Mouse (Mus musculus): ENCODE measurements around the gene Arrb1. TPM values are rescaled to one million over a fixed set of nuclear protein-coding genes. Genes with fewer than 3 reads are reported as not detected.
A peak's percentile ranks its signal among the peaks of the same experiment; 100 is the strongest.

Gene Arrb1
- polyA plus RNA-seq, 1 experiment from 2014 or later: 7.8 TPM

- Histone ChIP-seq H3K36me3 (ENCODE audit: insufficient read depth) (no peaks in the 10 kb centered on the region), H3K4me2 (no peak overlapping the region), H3K4me3 (ENCODE audit: low read depth, low read length) (no peak overlapping the region), H3K4me1 (ENCODE audit: insufficient read depth) (no peaks in the 10 kb centered on the region), H3K27ac (ENCODE audit: low read depth) (0 out of 2 replicates have a peak overlapping the region, but pooled peaks have one; percentile 24), H3K9me3 (ENCODE audit: low read depth, low read length) (no peaks in the 10 kb centered on the region), H3K27me3 (ENCODE audit: insufficient read depth, low read length) (no peaks in the 10 kb centered on the region), H3K9ac (no peak overlapping the region)
- ATAC-seq (ENCODE audit: insufficient read depth) (no peak), DNase-seq (no peak)
- 41% methylated on average over 5 of the region's 5 CpGs for WGBS
- TF ChIP-seq CTCF (IDR thresholded peaks at IDR 0.05; ENCODE audit: low read depth): no peak
Measured at GRCm38 (mm10) chr7:99529410-99529809, 5.9 kb upstream of the Arrb1 start.

DNA sequence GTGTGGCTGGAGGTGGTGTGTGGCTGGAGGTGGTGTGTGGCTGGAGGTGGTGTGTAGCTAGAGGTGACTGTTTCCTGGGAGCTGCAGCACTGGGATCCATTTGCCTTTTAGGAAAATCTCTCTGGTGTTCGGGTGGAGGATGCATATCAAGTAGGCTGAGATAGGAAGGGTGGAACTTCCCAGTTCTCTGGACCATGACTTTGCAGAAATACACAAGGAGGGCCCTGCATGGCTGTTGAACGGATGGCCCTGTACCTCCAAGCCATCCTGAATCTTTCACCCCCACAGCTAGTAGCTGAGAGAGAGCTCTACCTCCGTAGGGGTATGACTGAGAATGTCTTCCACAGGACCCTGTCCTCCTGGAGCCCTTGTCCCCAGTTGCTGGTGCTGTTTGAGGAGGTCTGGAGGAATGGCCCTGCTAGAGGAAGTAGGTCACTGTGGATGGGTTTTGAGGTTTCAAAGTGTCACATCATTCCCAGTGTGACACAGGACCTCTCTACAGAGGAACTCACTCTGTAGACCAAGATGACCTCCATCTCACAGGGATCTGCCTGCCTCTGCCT is 3.8 kb upstream of the Arrb1 start:
- WGBS: 84% methylated on average over 3 of the region's 3 CpGs
- no peak for DNase-seq
- Histone ChIP-seq H3K9ac (no peak overlapping the region), H3K4me3 (ENCODE audit: low read depth, low read length) (no peak overlapping the region), H3K9me3 (ENCODE audit: low read depth, low read length) (no peaks in the 10 kb centered on the region), H3K36me3 (ENCODE audit: insufficient read depth) (no peaks in the 10 kb centered on the region), H3K4me2 (no peak overlapping the region), H3K4me1 (ENCODE audit: insufficient read depth) (peaks cover 7% of the 10 kb centered on the region), H3K27me3 (ENCODE audit: insufficient read depth, low read length) (no peaks in the 10 kb centered on the region), H3K27ac (ENCODE audit: low read depth) (no peak overlapping the region)
- ATAC-seq (ENCODE audit: insufficient read depth): no peak
- TF ChIP-seq CTCF (IDR thresholded peaks at IDR 0.05; ENCODE audit: low read depth): no peak

DNA sequence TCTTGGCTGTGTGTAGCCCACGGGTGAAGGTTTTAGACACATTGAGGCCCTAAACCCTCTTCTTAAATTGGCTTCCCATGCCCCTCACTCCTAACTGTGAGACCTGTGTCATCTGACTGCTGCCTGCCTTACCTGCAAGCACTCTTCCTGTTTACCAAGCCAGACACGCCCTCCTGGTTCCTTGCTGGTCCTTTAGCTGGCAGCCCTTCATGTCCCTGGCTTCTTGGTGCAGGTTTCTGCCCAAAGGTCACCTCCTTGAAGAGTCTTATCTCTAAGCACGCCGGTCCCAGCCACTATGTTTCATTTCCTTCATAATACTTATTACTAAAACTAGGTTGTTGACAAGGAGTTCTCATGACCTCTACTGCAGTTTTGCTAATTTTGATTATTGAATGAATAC is 2.7 kb upstream of the Arrb1 start:
- Histone ChIP-seq H3K4me2 (no peak overlapping the region), H3K4me1 (ENCODE audit: insufficient read depth) (peaks cover 17% of the 10 kb centered on the region), H3K9ac (no peak overlapping the region), H3K27ac (ENCODE audit: low read depth) (no peak overlapping the region), H3K9me3 (ENCODE audit: low read depth, low read length) (no peaks in the 10 kb centered on the region), H3K27me3 (ENCODE audit: insufficient read depth, low read length) (no peaks in the 10 kb centered on the region), H3K36me3 (ENCODE audit: insufficient read depth) (no peaks in the 10 kb centered on the region), H3K4me3 (ENCODE audit: low read depth, low read length) (no peak overlapping the region)
- TF ChIP-seq CTCF (IDR thresholded peaks at IDR 0.05; ENCODE audit: low read depth): no peak
- no peak for ATAC-seq (ENCODE audit: insufficient read depth)
- DNase-seq: no peak
- WGBS: 56% methylated on average over 4 of the region's 4 CpGs

DNA sequence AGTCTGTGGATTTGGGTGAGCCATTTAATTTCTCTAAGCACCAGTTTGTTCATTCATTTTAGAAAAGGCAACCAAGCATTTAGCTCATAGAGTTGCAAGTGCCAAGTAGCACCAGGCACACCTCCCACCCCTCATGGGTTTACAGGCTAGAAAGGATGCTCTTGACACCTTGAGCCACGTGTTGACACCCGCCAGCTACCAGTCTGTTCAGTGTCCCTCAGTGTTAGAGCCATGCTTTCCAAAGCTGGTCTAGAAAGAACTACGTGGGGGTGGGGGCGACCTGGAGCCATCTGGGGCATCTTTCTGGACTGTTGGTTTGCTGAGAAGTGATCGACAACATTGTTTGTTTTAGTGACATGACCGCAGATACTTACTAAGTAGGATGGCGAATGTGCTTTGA is 1.7 kb upstream of the Arrb1 start:
- Histone ChIP-seq H3K36me3 (ENCODE audit: insufficient read depth) (no peaks in the 10 kb centered on the region), H3K4me3 (ENCODE audit: low read depth, low read length) (no peak overlapping the region), H3K4me2 (no peak overlapping the region), H3K9me3 (ENCODE audit: low read depth, low read length) (no peaks in the 10 kb centered on the region), H3K27me3 (ENCODE audit: insufficient read depth, low read length) (no peaks in the 10 kb centered on the region), H3K9ac (no peak overlapping the region), H3K27ac (ENCODE audit: low read depth) (no peak overlapping the region), H3K4me1 (ENCODE audit: insufficient read depth) (peaks cover 23% of the 10 kb centered on the region)
- 63% methylated on average over 7 of the region's 7 CpGs for WGBS
- TF ChIP-seq CTCF (IDR thresholded peaks at IDR 0.05; ENCODE audit: low read depth): no peak
- no peak for DNase-seq
- ATAC-seq (ENCODE audit: insufficient read depth): no peak

DNA sequence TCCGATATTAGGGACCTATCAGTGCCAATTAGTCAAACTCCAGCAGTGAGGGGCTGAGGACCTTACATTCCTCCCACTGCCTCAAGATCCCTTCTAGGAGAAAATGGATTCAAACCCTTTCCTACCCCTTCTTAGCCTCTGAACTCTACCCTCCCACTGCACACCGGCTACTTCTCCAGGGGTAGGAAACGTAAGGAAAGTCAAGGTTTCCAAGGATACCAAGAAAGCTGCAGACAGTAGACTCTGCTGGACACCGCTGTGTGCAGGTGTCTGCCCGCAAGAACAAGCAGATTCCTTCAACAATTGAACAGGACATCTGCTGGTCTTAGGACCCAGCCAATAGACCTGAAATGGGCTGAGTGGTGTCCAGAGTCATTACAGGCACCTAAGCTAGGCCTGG is 765 bp upstream of the Arrb1 start:
- Histone ChIP-seq H3K4me1 (ENCODE audit: insufficient read depth) (peaks cover 28% of the 10 kb centered on the region), H3K9me3 (ENCODE audit: low read depth, low read length) (no peaks in the 10 kb centered on the region), H3K4me3 (ENCODE audit: low read depth, low read length) (peak overlapping the region; percentile 77), H3K4me2 (peak overlapping the region; percentile 92), H3K9ac (no peak overlapping the region), H3K27me3 (ENCODE audit: insufficient read depth, low read length) (no peaks in the 10 kb centered on the region), H3K27ac (ENCODE audit: low read depth) (peak overlapping the region; percentile 93), H3K36me3 (ENCODE audit: insufficient read depth) (no peaks in the 10 kb centered on the region)
- no peak; the same call in 1 of the 2 replicates for ATAC-seq (ENCODE audit: insufficient read depth)
- 39% methylated on average over 5 of the region's 5 CpGs for WGBS
- no peak for DNase-seq
- no peak for TF ChIP-seq CTCF (IDR thresholded peaks at IDR 0.05; ENCODE audit: low read depth)

GRCm38 (mm10) chr7:99535741-99536501 is 655 bp downstream of the Arrb1 start:
- Histone ChIP-seq H3K36me3 (ENCODE audit: insufficient read depth) (no peaks in the 10 kb centered on the region), H3K27ac (ENCODE audit: low read depth) (peak overlapping the region; percentile 93), H3K4me3 (ENCODE audit: low read depth, low read length) (peak overlapping the region; percentile 77), H3K4me2 (peak overlapping the region; percentile 92), H3K9me3 (ENCODE audit: low read depth, low read length) (no peaks in the 10 kb centered on the region), H3K27me3 (ENCODE audit: insufficient read depth, low read length) (no peaks in the 10 kb centered on the region), H3K9ac (peak overlapping the region; percentile 90), H3K4me1 (ENCODE audit: insufficient read depth) (peaks cover 39% of the 10 kb centered on the region)
- no peak for TF ChIP-seq CTCF (IDR thresholded peaks at IDR 0.05; ENCODE audit: low read depth)
- DNase-seq (peak; percentile 53), ATAC-seq (ENCODE audit: insufficient read depth) (peak; percentile 42)
- WGBS: 3% methylated on average over 44 of the region's 46 CpGs

DNA sequence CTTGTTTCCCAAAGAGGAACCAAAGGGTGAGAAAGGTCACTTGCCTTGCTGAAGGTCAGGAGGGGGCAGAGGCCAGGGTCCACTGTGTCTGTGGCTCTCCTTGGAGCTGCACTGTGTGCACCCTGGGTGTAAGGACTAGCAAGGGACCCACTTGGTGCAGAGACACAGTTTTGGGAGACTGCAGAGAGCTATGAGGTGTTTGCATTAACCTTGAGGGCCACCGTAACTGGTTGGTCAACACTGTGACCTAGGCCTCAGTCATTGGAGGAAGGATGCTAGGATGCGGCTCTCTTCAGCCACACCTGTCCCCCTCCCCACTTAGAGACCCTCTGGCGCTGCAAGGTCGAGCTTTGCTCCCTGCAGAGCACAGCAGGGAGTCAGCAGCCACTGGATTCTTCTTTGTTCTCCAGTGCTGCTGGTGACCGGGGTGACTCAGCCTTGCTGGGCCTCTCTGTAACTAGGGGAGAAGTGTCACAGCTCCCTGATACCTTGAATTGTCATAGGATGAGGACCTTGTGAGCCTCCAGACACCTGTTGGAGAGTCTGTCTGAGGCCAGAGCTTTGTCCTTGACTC is 2.0 kb downstream of the Arrb1 start:
- DNase-seq (no peak), ATAC-seq (ENCODE audit: insufficient read depth) (no peak)
- Histone ChIP-seq H3K27ac (ENCODE audit: low read depth) (no peak overlapping the region), H3K9me3 (ENCODE audit: low read depth, low read length) (no peaks in the 10 kb centered on the region), H3K4me1 (ENCODE audit: insufficient read depth) (peaks cover 42% of the 10 kb centered on the region), H3K4me3 (ENCODE audit: low read depth, low read length) (peak overlapping the region; percentile 77), H3K27me3 (ENCODE audit: insufficient read depth, low read length) (no peaks in the 10 kb centered on the region), H3K36me3 (ENCODE audit: insufficient read depth) (no peaks in the 10 kb centered on the region), H3K4me2 (peak overlapping the region; percentile 92), H3K9ac (no peak overlapping the region; the same call in 1 of the 2 replicates)
- WGBS: 35% methylated on average over 5 of the region's 5 CpGs
- TF ChIP-seq CTCF (IDR thresholded peaks at IDR 0.05; ENCODE audit: low read depth): no peak

Measured in lung, embryonic 14.5 days (tissue).